ENCODE assay signal across 16 mouse cellular contexts in genomic region chr13:96511262-96511661, GRCm38 (mm10). TPM values are rescaled to one million over a fixed set of nuclear protein-coding genes. Genes with fewer than 3 reads are reported as not detected.
DNase-seq lines count a peak whose midpoint lies in the region; ATAC-seq and TF ChIP-seq lines count a peak whose summit lies in the region.
"Had no signal": no experiment of that assay in that cellular context is flagged by ENCODE, and none has a peak within 500 bp of the region (broad histone marks: within the 10 kb centered on the region; RNA-seq: fewer than 3 reads in every experiment).

No protein-coding gene starts in this region.

- no peaks in the 10 kb centered on the region for H3K9me3 ChIP-seq in heart, embryonic 14.5 days (ENCODE audit: control insufficient read depth, low read length)
- no peaks in the 10 kb centered on the region for H3K9me3 ChIP-seq in heart, embryonic 11.5 days (replicated peaks; ENCODE audit: control insufficient read depth, low read length)
- H3K9me3 ChIP-seq in CH12.LX (replicated peaks; ENCODE audit: low read length), result no peaks in the 10 kb centered on the region
- H3K9me3 ChIP-seq: limb, embryonic 12.5 days had no signal

- no peak overlapping the region for H3K9ac ChIP-seq in heart, embryonic 14.5 days (ENCODE audit: low read length)
- H3K9ac ChIP-seq in heart, embryonic 11.5 days (ENCODE audit: low read depth, low read length), result no peak overlapping the region
- H3K9ac ChIP-seq in CH12.LX (ENCODE audit: insufficient read depth, low read depth), result peak overlapping the region; percentile 61; the same call in 1 of the 2 replicates
- H3K9ac ChIP-seq: limb, embryonic 12.5 days; liver, postnatal 0 days had no signal

- dilution Hi-C loops in CH12.LX (cut with MboI; ENCODE audit: extremely low pct_ligation_motif_present, extremely low pct_unique_long_range_greater_than_20kb, low sequenced_read_pairs), result no loop called here

- no peak for TF ChIP-seq EP300 in CH12.LX (IDR thresholded peaks at IDR 0.05; ENCODE audit: low read length)

- no peak overlapping the region for H3K4me2 ChIP-seq in heart, embryonic 14.5 days (ENCODE audit: low read length)
- no peak overlapping the region for H3K4me2 ChIP-seq in heart, embryonic 11.5 days
- H3K4me2 ChIP-seq in CH12.LX (ENCODE audit: insufficient read depth, low read depth, poor library complexity, severe bottlenecking), result peak overlapping the region; percentile 18
- H3K4me2 ChIP-seq: limb, embryonic 12.5 days had no signal

- H3K27me3 ChIP-seq in heart, embryonic 14.5 days (ENCODE audit: control insufficient read depth, insufficient read depth, low read length), result no peaks in the 10 kb centered on the region
- H3K27me3 ChIP-seq in heart, embryonic 11.5 days (ENCODE audit: control insufficient read depth, insufficient read depth, low read length), result no peaks in the 10 kb centered on the region
- H3K27me3 ChIP-seq in CH12.LX (replicated peaks), result no peaks in the 10 kb centered on the region
- H3K27me3 ChIP-seq: limb, embryonic 12.5 days had no signal

- peaks cover 9% of the 10 kb centered on the region for H3K36me3 ChIP-seq in heart, embryonic 14.5 days (ENCODE audit: control insufficient read depth, insufficient read depth, low read length)
- H3K36me3 ChIP-seq in heart, embryonic 11.5 days (ENCODE audit: control insufficient read depth, insufficient read depth, low read length), result no peaks in the 10 kb centered on the region
- H3K36me3 ChIP-seq in CH12.LX (replicated peaks in 1 of 2; ENCODE audit: control insufficient read depth in 1 of 2, insufficient read depth in 1 of 2, low read length in 1 of 2) (peaks cover 36 to 63% of the 10 kb centered on the region in 2 experiments), macrophage (ENCODE audit: inconsistent target) (0 out of 2 replicates have a peak, but pooled peaks cover 8% of the 10 kb centered on the region)

- H3K4me1 ChIP-seq in heart, embryonic 14.5 days (ENCODE audit: control insufficient read depth in 2 of 2, insufficient read depth in 2 of 2, low read length in 2 of 2), result peaks cover 8 to 11% of the 10 kb centered on the region in 2 experiments; a peak in 3 of 4 replicates
- H3K4me1 ChIP-seq in heart, embryonic 11.5 days (ENCODE audit: control insufficient read depth, insufficient read depth, low read length), result peaks cover 6% of the 10 kb centered on the region; the same call in 1 of the 2 replicates
- peaks cover 8 to 38% of the 10 kb centered on the region in 2 experiments for H3K4me1 ChIP-seq in CH12.LX (ENCODE audit: control insufficient read depth in 1 of 2, insufficient read depth in 2 of 2)
- H3K4me1 ChIP-seq: limb, embryonic 12.5 days had no signal

- H3K27ac ChIP-seq in heart, embryonic 14.5 days (replicated peaks in 1 of 2; ENCODE audit: control insufficient read depth in 1 of 2, insufficient read depth in 1 of 2, low read depth in 2 of 2, low read length in 2 of 2), result peak overlapping the region; percentile 55 to 74; a peak in 3 of 4 replicates
- no peak overlapping the region for H3K27ac ChIP-seq in heart, embryonic 11.5 days (ENCODE audit: low read depth, low read length)
- H3K27ac ChIP-seq in CH12.LX (ENCODE audit: insufficient read depth, low read depth), result peak overlapping the region; percentile 86
- peak overlapping the region; percentile 69 for H3K27ac ChIP-seq in macrophage
- H3K27ac ChIP-seq: hindbrain, postnatal 0 days had no signal

- DNase-seq in 3T3-L1 (ENCODE audit: low read depth, low spot score) (peak; percentile 10), CH12.LX (ENCODE audit: extremely low read depth) (no peak)
- no peak for DNase-seq in cerebellum, adult 18-20 months
- DNase-seq in retina, embryonic 14.5 days (ENCODE audit: low spot score), result no peak
- DNase-seq: cerebellum, adult 9-11 months; layer of hippocampus, postnatal 36 days; liver, postnatal 0 days had no signal

- TF ChIP-seq POLR2A in CH12.LX (IDR thresholded peaks at IDR 0.05; ENCODE audit: low read depth, low read length), result no peak

- no peak for TF ChIP-seq CTCF in CH12.LX (conservative IDR thresholded peaks at IDR 0.05 in 1 of 2, IDR thresholded peaks at IDR 0.05 in 1 of 2; ENCODE audit: low read depth in 2 of 2, low read length in 2 of 2)

- in situ Hi-C loops in CH12.LX (cut with MboI; ENCODE audit: low pct_ligation_motif_present, low pct_unique_long_range_greater_than_20kb, low sequenced_read_pairs), result no loop called here

- no peak for ATAC-seq in heart, embryonic 14.5 days (ENCODE audit: insufficient number of reproducible peaks, insufficient read depth, low FRiP score, low read depth)
- no peak for ATAC-seq in heart, embryonic 11.5 days (replicated peaks; ENCODE audit: insufficient number of reproducible peaks, low FRiP score, low TSS enrichment)
- ATAC-seq: hindbrain, postnatal 0 days had no signal

- H3K4me3 ChIP-seq in heart, embryonic 14.5 days (ENCODE audit: control insufficient read depth in 1 of 2, insufficient read depth in 1 of 2, low read depth in 1 of 2, low read length in 2 of 2), result no peak overlapping the region
- H3K4me3 ChIP-seq in heart, embryonic 11.5 days (ENCODE audit: low read depth, low read length), result no peak overlapping the region
- no peak overlapping the region for H3K4me3 ChIP-seq in CH12.LX (replicated peaks in 1 of 3; ENCODE audit: low read depth in 2 of 3, low read length in 2 of 3, poor library complexity in 1 of 3)
- H3K4me3 ChIP-seq in macrophage (ENCODE audit: inconsistent target), result no peak overlapping the region
- H3K4me3 ChIP-seq: limb, embryonic 12.5 days had no signal

- no peak for TF ChIP-seq RAD21 in CH12.LX (IDR thresholded peaks at IDR 0.05; ENCODE audit: low read depth, low read length)

- H3K79me2 ChIP-seq in CH12.LX (replicated peaks; ENCODE audit: control insufficient read depth, extremely low read depth, insufficient read depth, poor library complexity, severe bottlenecking) (no peaks in the 10 kb centered on the region), macrophage (ENCODE audit: inconsistent target) (peaks cover 9% of the 10 kb centered on the region; the same call in 1 of the 2 replicates)

- WGBS in heart, embryonic 14.5 days, result 84% methylated on average over 1 of the region's 1 CpGs
- 53% methylated on average over 1 of the region's 1 CpGs for WGBS in heart, embryonic 11.5 days (ENCODE audit: insufficient replicate concordance)
- WGBS in macrophage (ENCODE audit: missing documents), result 64% methylated on average over 1 of the region's 1 CpGs

TF ChIP-seq in CH12.LX, 34 proteins besides CTCF, POLR2A, EP300 and RAD21 (continues in another document):
- TF ChIP-seq MYC (IDR thresholded peaks at IDR 0.05; ENCODE audit: low read depth, low read length), result no peak
- TF ChIP-seq TCF12 (IDR thresholded peaks at IDR 0.05; ENCODE audit: low read depth, low read length), result no peak
- TF ChIP-seq ETS1 (conservative IDR thresholded peaks at IDR 0.05; ENCODE audit: low read depth, low read length), result no peak
- no peak for TF ChIP-seq NRF1 (IDR thresholded peaks at IDR 0.05; ENCODE audit: low read depth, low read length)
- TF ChIP-seq MAFK (IDR thresholded peaks at IDR 0.05; ENCODE audit: insufficient replicate concordance, low read length), result no peak
- TF ChIP-seq IRF4 (IDR thresholded peaks at IDR 0.05; ENCODE audit: low read depth, low read length), result no peak
- no peak for TF ChIP-seq KAT2A (IDR thresholded peaks at IDR 0.05; ENCODE audit: insufficient replicate concordance, low read length)
- no peak for TF ChIP-seq ZKSCAN1 (IDR thresholded peaks at IDR 0.05; ENCODE audit: borderline replicate concordance, low read depth, low read length)

RNA-seq across cellular contexts. Expression of gene Gm17622, which starts 20.7 kb away (rescaled TPM):
- polyA plus RNA-seq in heart, embryonic 14.5 days (2014; fragmentation: Nextera tagmentation; extraction: Ambion mirVana), result not detected in 2 replicates
- polyA plus RNA-seq in heart, embryonic 11.5 days (2014; fragmentation: Nextera tagmentation; extraction: Ambion mirVana), result not detected in 2 replicates
- total RNA-seq in CH12.LX (2012; rRNA removed), result not detected in 2 replicates
- total RNA-seq in CH12.LX (2014; rRNA removed), result not detected in 2 replicates
- polyA plus RNA-seq in CH12.LX (2012; ENCODE audit: insufficient read length, low read depth), result not detected in 2 replicates
- total RNA-seq in macrophage (2018; cell fraction: chromatin; rRNA removed), result not detected
- not detected for total RNA-seq in macrophage (2018; cell fraction: cytosol; rRNA removed)
- not detected for total RNA-seq in macrophage (2018; cell fraction: nucleus; rRNA removed)
- polyA plus RNA-seq in macrophage (2018), result not detected in 3 replicates
- total RNA-seq: adrenal gland, adult 2 months; hindbrain, postnatal 0 days; layer of hippocampus, postnatal 36 days; neutrophil, adult 5-6 weeks had no signal
- polyA plus RNA-seq: adrenal gland, adult 2 months; gonadal fat pad, adult 2 months; hindbrain, postnatal 0 days; limb, embryonic 12.5 days; liver, postnatal 0 days; urinary bladder, adult 2 months had no signal

RNA-seq across cellular contexts. Expression of gene Polk, which starts 31.1 kb away (rescaled TPM):
- polyA plus RNA-seq in heart, embryonic 14.5 days (2014; fragmentation: Nextera tagmentation; extraction: Ambion mirVana), result 7.2 and 7.6 TPM in 2 replicates
- 5.8 and 7.6 TPM in 2 replicates for polyA plus RNA-seq in heart, embryonic 11.5 days (2014; fragmentation: Nextera tagmentation; extraction: Ambion mirVana)
- total RNA-seq in CH12.LX (2012; rRNA removed) (12.9 and 13.3 TPM in 2 replicates), CH12.LX (2014; rRNA removed) (10.4 and 12.7 TPM in 2 replicates)
- polyA plus RNA-seq in CH12.LX (2012; ENCODE audit: insufficient read length, low read depth) (9.2 and 10.5 TPM in 2 replicates), macrophage (2018) (7.4 to 8.2 TPM (median 7.9 TPM) in 3 replicates)
- 10 to 100 TPM in 19 of 26 experiments, 1 to 10 TPM in 7; 3.7 to 76.2 (median 44.4) TPM for total RNA-seq in macrophage (2018; cell fraction: chromatin; rRNA removed)
- 10 to 100 TPM in 11 of 26 experiments, 1 to 10 TPM in 15; 1.8 to 13.1 (median 9.8) TPM for total RNA-seq in macrophage (2018; cell fraction: cytosol; rRNA removed)
- 10 to 100 TPM in 17 of 26 experiments, 1 to 10 TPM in 9; 4.6 to 47.1 (median 18.3) TPM for total RNA-seq in macrophage (2018; cell fraction: nucleus; rRNA removed)

RNA-seq across cellular contexts. Expression of gene Col4a3bp, which starts 31.2 kb away (rescaled TPM):
- polyA plus RNA-seq in heart, embryonic 14.5 days (2014; fragmentation: Nextera tagmentation; extraction: Ambion mirVana), result 10.0 and 11.9 TPM in 2 replicates
- polyA plus RNA-seq in heart, embryonic 11.5 days (2014; fragmentation: Nextera tagmentation; extraction: Ambion mirVana), result 8.2 and 10.1 TPM in 2 replicates
- 7.0 and 9.6 TPM in 2 replicates for total RNA-seq in CH12.LX (2012; rRNA removed)
- 11.9 and 15.9 TPM in 2 replicates for total RNA-seq in CH12.LX (2014; rRNA removed)
- 10.8 and 14.8 TPM in 2 replicates for polyA plus RNA-seq in CH12.LX (2012; ENCODE audit: insufficient read length, low read depth)
- total RNA-seq in macrophage (2018; cell fraction: chromatin; rRNA removed), result 100 to 1,000 TPM; 145 to 318 (median 210) TPM
- total RNA-seq in macrophage (2018; cell fraction: cytosol; rRNA removed), result 10 to 100 TPM; 37.6 to 68.8 (median 52.4) TPM
- 100 to 1,000 TPM; 104 to 290 (median 162) TPM for total RNA-seq in macrophage (2018; cell fraction: nucleus; rRNA removed)
- polyA plus RNA-seq in macrophage (2018), result 34.6 to 40.1 TPM (median 35.6 TPM) in 3 replicates

RNA-seq across cellular contexts. Expression of gene Ankdd1b, which starts 40.3 kb away (rescaled TPM):
- polyA plus RNA-seq in heart, embryonic 14.5 days (2014; fragmentation: Nextera tagmentation; extraction: Ambion mirVana), result 1.1 TPM in 2 replicates
- 0.30 and 0.31 TPM in 2 replicates for polyA plus RNA-seq in heart, embryonic 11.5 days (2014; fragmentation: Nextera tagmentation; extraction: Ambion mirVana)
- total RNA-seq in CH12.LX (2012; rRNA removed) (0.08 and 0.13 TPM in 2 replicates), CH12.LX (2014; rRNA removed) (not detected in 2 replicates)
- polyA plus RNA-seq in CH12.LX (2012; ENCODE audit: insufficient read length, low read depth) (not detected in 2 replicates), macrophage (2018) (not detected in 3 replicates)
- not detected for total RNA-seq in macrophage (2018; cell fraction: chromatin; rRNA removed)
- not detected for total RNA-seq in macrophage (2018; cell fraction: cytosol; rRNA removed)
- not detected for total RNA-seq in macrophage (2018; cell fraction: nucleus; rRNA removed)
- total RNA-seq: hindbrain, postnatal 0 days; neutrophil, adult 5-6 weeks had no signal
- polyA plus RNA-seq: liver, postnatal 0 days had no signal
